Mouse (Mus musculus): ENCODE measurements at regions not wholly inside any gene's neighbourhood (a gene's known extent, or its start where the extent isn't known, plus 50 kb on each side); places are given as distances from the start of the nearest gene placed in this dataset.

DNA sequence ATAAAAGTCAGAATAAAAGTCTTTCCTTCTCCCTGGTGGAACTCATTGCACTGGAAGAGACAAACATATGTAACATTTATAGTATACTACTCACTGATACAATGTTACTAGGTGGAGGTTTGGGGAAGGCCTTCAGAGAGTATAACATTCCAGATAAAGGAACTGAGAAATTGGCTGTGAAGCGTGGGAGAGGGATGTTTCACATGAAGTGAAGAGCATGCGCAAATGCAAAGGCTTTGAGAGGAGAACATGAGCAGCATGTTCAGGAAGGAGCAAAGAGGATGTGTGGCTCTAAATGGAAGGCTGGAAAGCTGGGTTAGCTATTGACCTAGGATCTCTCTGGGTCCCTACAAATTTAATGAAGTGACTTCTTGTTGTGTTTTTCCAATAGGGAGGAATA lies 141.4 kb upstream of the Tll1 start:
- TF ChIP-seq CTCF (IDR thresholded peaks at IDR 0.05; ENCODE audit: borderline replicate concordance, insufficient read depth, low read length) = no peak
- TF ChIP-seq POLR2A (IDR thresholded peaks at IDR 0.05; ENCODE audit: low read depth, low read length) = no peak
- H3K4me3 ChIP-seq (ENCODE audit: insufficient read depth, low read length) = no peak overlapping the region
- H3K4me1 ChIP-seq (ENCODE audit: control insufficient read depth, insufficient read depth, low read length) = no peaks in the 10 kb centered on the region
- no peak overlapping the region for H3K27ac ChIP-seq (ENCODE audit: insufficient read depth, low read length)

- H3K4me3 ChIP-seq (ENCODE audit: insufficient read depth, low read length) = no peak overlapping the region
- no peaks in the 10 kb centered on the region for H3K4me1 ChIP-seq (ENCODE audit: control insufficient read depth, insufficient read depth, low read length)
- H3K27ac ChIP-seq (ENCODE audit: insufficient read depth, low read length) = no peak overlapping the region
- TF ChIP-seq CTCF (IDR thresholded peaks at IDR 0.05; ENCODE audit: borderline replicate concordance, insufficient read depth, low read length) (no peak), POLR2A (IDR thresholded peaks at IDR 0.05; ENCODE audit: low read depth, low read length) (no peak)
Observed at GRCm38 (mm10) chr8:64346428-64346827, 140.4 kb upstream of the Tll1 start.

- TF ChIP-seq POLR2A (IDR thresholded peaks at IDR 0.05; ENCODE audit: low read depth, low read length) = no peak
- no peak for TF ChIP-seq CTCF (IDR thresholded peaks at IDR 0.05; ENCODE audit: borderline replicate concordance, insufficient read depth, low read length)
- Histone ChIP-seq H3K4me3 (ENCODE audit: insufficient read depth, low read length) (no peak overlapping the region), H3K27ac (ENCODE audit: insufficient read depth, low read length) (no peak overlapping the region), H3K4me1 (ENCODE audit: control insufficient read depth, insufficient read depth, low read length) (no peaks in the 10 kb centered on the region)
Observed at GRCm38 (mm10) chr8:64344933-64345332, 138.9 kb upstream of the Tll1 start.

- TF ChIP-seq POLR2A (IDR thresholded peaks at IDR 0.05; ENCODE audit: low read depth, low read length) = no peak
- no peak for TF ChIP-seq CTCF (IDR thresholded peaks at IDR 0.05; ENCODE audit: borderline replicate concordance, insufficient read depth, low read length)
- H3K27ac ChIP-seq (ENCODE audit: insufficient read depth, low read length) = no peak overlapping the region
- H3K4me3 ChIP-seq (ENCODE audit: insufficient read depth, low read length) = no peak overlapping the region
- H3K4me1 ChIP-seq (ENCODE audit: control insufficient read depth, insufficient read depth, low read length) = no peaks in the 10 kb centered on the region
Observed at GRCm38 (mm10) chr8:64343600-64343999, 137.5 kb upstream of the Tll1 start.

DNA sequence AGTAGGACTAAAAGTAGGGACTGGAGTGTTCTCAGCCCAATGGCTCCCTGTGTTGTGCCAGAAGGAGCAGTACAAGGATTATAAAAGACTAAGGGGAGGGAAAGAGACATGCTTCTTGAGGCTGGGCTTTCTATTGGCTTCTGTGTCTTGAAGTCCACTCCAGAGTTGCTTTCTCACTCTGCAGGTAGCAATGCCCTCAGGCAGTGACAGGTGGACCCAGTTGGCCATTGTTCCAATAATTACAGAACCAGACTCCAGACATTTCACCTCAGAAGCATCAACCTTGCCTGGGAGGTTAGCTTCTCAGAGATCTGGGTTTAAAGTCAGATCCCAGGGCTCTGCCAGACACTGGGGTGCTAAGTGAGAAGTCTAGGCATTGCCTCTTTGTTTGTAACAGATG lies 136.3 kb upstream of the Tll1 start:
- no peak overlapping the region for H3K4me3 ChIP-seq (ENCODE audit: insufficient read depth, low read length)
- H3K4me1 ChIP-seq (ENCODE audit: control insufficient read depth, insufficient read depth, low read length) = no peaks in the 10 kb centered on the region
- TF ChIP-seq POLR2A (IDR thresholded peaks at IDR 0.05; ENCODE audit: low read depth, low read length) (no peak), CTCF (IDR thresholded peaks at IDR 0.05; ENCODE audit: borderline replicate concordance, insufficient read depth, low read length) (no peak)
- no peak overlapping the region for H3K27ac ChIP-seq (ENCODE audit: insufficient read depth, low read length)

GRCm38 (mm10) chr8:64337356-64337755 lies 131.3 kb upstream of the Tll1 start:
- Histone ChIP-seq H3K4me1 (ENCODE audit: control insufficient read depth, insufficient read depth, low read length) (peaks cover 2% of the 10 kb centered on the region; the same call in 1 of the 2 replicates), H3K4me3 (ENCODE audit: insufficient read depth, low read length) (no peak overlapping the region), H3K27ac (ENCODE audit: insufficient read depth, low read length) (no peak overlapping the region)
- TF ChIP-seq CTCF (IDR thresholded peaks at IDR 0.05; ENCODE audit: borderline replicate concordance, insufficient read depth, low read length) = no peak
- TF ChIP-seq POLR2A (IDR thresholded peaks at IDR 0.05; ENCODE audit: low read depth, low read length) = no peak

DNA sequence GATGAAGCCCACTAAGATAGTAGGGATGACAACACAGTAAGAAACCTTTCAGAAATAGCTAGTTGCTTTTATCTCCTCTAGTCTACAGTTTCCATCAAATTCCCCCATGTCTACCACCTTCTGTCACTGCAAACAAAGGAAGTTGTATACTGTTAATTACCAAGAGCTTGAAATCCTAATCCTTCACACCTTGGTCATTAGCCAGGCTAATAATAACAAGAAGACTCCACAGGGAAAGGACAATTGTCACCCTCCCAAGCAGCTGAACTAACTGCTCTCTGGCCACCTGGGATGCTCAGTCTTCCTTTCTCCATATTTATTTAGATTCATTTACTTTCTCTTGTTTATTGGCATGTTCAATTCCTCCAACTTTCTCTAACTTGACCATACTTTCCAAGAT lies 130.5 kb upstream of the Tll1 start:
- Histone ChIP-seq H3K27ac (ENCODE audit: insufficient read depth, low read length) (no peak overlapping the region), H3K4me1 (ENCODE audit: control insufficient read depth, insufficient read depth, low read length) (peaks cover 2% of the 10 kb centered on the region; the same call in 1 of the 2 replicates), H3K4me3 (ENCODE audit: insufficient read depth, low read length) (no peak overlapping the region)
- no peak for TF ChIP-seq POLR2A (IDR thresholded peaks at IDR 0.05; ENCODE audit: low read depth, low read length)
- no peak for TF ChIP-seq CTCF (IDR thresholded peaks at IDR 0.05; ENCODE audit: borderline replicate concordance, insufficient read depth, low read length)

DNA sequence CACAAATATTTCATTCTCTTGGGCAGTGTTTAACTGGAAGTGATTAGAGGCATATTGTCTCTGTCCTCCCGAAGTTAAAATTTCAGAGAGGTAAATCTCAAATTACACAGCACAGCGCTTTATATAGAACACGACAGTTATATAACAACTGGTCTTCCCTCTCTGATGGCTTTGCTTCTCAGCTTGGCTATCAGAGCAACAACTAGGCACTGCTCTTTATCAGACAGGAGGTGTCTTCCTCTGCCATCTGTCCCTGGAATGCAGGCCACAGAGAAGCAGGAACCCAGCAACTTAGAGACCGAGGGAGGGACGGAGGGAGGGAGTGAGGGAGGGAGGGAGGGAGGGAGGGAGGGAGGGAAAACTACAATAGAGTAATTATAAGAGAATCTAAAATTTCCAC lies 129.4 kb upstream of the Tll1 start:
- Histone ChIP-seq H3K4me3 (ENCODE audit: insufficient read depth, low read length) (no peak overlapping the region), H3K27ac (ENCODE audit: insufficient read depth, low read length) (peak overlapping the region; percentile 44; the same call in 1 of the 2 replicates), H3K4me1 (ENCODE audit: control insufficient read depth, insufficient read depth, low read length) (peaks cover 2% of the 10 kb centered on the region; the same call in 1 of the 2 replicates)
- TF ChIP-seq CTCF (IDR thresholded peaks at IDR 0.05; ENCODE audit: borderline replicate concordance, insufficient read depth, low read length) (no peak), POLR2A (IDR thresholded peaks at IDR 0.05; ENCODE audit: low read depth, low read length) (no peak)

GRCm38 (mm10) chr8:64323985-64324384 lies 117.9 kb upstream of the Tll1 start:
- TF ChIP-seq CTCF (IDR thresholded peaks at IDR 0.05; ENCODE audit: borderline replicate concordance, insufficient read depth, low read length) = no peak
- TF ChIP-seq POLR2A (IDR thresholded peaks at IDR 0.05; ENCODE audit: low read depth, low read length) = no peak
- no peak overlapping the region for H3K27ac ChIP-seq (ENCODE audit: insufficient read depth, low read length)
- H3K4me3 ChIP-seq (ENCODE audit: insufficient read depth, low read length) = no peak overlapping the region
- H3K4me1 ChIP-seq (ENCODE audit: control insufficient read depth, insufficient read depth, low read length) = no peaks in the 10 kb centered on the region

DNA sequence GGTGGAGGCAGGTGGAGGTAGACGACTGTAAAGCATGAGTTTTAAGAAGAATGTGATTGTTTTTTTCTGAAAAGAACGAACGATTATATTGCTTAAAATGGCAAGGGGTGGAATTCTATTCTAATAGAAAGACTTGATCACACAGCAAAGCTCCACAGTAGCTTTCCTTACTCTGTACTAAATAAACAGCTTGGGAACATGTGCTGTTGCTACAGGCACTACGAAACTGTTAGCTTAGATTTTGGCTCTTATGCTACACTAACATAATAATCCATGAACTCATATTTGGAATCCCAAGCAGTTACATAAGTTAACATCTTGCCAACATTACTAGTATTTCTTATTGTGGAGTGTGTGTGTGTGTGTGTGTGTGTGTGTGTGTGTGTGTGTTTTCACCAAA lies 114.3 kb upstream of the Tll1 start:
- no peak for TF ChIP-seq CTCF (IDR thresholded peaks at IDR 0.05; ENCODE audit: borderline replicate concordance, insufficient read depth, low read length)
- no peak for TF ChIP-seq POLR2A (IDR thresholded peaks at IDR 0.05; ENCODE audit: low read depth, low read length)
- no peak overlapping the region for H3K4me3 ChIP-seq (ENCODE audit: insufficient read depth, low read length)
- H3K4me1 ChIP-seq (ENCODE audit: control insufficient read depth, insufficient read depth, low read length) = no peaks in the 10 kb centered on the region
- no peak overlapping the region for H3K27ac ChIP-seq (ENCODE audit: insufficient read depth, low read length)
